ENCODE assay signal across 8 mouse cellular contexts in genomic region chr7:65644643-65645351, GRCm38 (mm10). TPM values are rescaled to one million over a fixed set of nuclear protein-coding genes. Genes with fewer than 3 reads are reported as not detected.
DNase-seq lines count a peak whose midpoint lies in the region; ATAC-seq lines count a peak whose summit lies in the region.

TSS of gene Tarsl2 (plus strand) at chr7:65644898.

- H3K27me3 ChIP-seq in hindbrain, embryonic 12.5 days: peaks cover 15% of the 10 kb centered on the region

- peaks cover 12% of the 10 kb centered on the region for H3K36me3 ChIP-seq in hindbrain, embryonic 12.5 days

- peak within 1 kb of the TSS; percentile 82 for H3K27ac ChIP-seq in hindbrain, embryonic 12.5 days

- WGBS in hindbrain, embryonic 12.5 days: under 1% methylated on average over 64 of the region's 64 CpGs

- H3K4me2 ChIP-seq in hindbrain, embryonic 12.5 days (replicated peaks): peak within 1 kb of the TSS; percentile 75

- ATAC-seq in hindbrain, embryonic 12.5 days (ENCODE audit: low FRiP score): peak; percentile 97

- H3K4me3 ChIP-seq in hindbrain, embryonic 12.5 days: peak within 1 kb of the TSS; percentile 69

- peak; percentile 96 for DNase-seq in NIH3T3 (ENCODE audit: low read depth)
- peak; percentile 99 to 100 for DNase-seq in cerebellum, postnatal 10 days
- peak; percentile 88 to 94 for DNase-seq in frontal cortex, postnatal 10 days (ENCODE audit: low spot score in 2 of 2)
- peak; percentile 95 for DNase-seq in layer of hippocampus, postnatal 14 days (ENCODE audit: low spot score in 2 of 2)
- peak; percentile 97 for DNase-seq in lung, postnatal 14 days
- peak; percentile 93 for DNase-seq in retina, adult 2 months (ENCODE audit: low read depth, low spot score)
- DNase-seq in thymus, postnatal 36 days: peak; percentile 99

- no peaks in the 10 kb centered on the region for H3K9me3 ChIP-seq in hindbrain, embryonic 12.5 days (replicated peaks)

- H3K4me1 ChIP-seq in hindbrain, embryonic 12.5 days: 0 out of 2 replicates have a peak, but pooled peaks cover 2% of the 10 kb centered on the region

- H3K9ac ChIP-seq in hindbrain, embryonic 12.5 days: peak within 1 kb of the TSS; percentile 74

RNA-seq across cellular contexts. Expression of gene Tarsl2, which starts in this region (rescaled TPM):
- polyA plus RNA-seq in hindbrain, embryonic 12.5 days (2016; fragmentation: Nextera tagmentation; extraction: Ambion mirVana): 14.6 and 15.8 TPM in 2 replicates
- 10 to 100 TPM; 37.4 to 39.6 TPM for total RNA-seq in layer of hippocampus, postnatal 14 days (2021)

Comparison
In these comparisons a context has a peak if more than half of its experiments do, and no peak if none do; other contexts are left out.
1. Peak in every context shown above with its lines: DNase-seq, ATAC-seq, H3K4me3 ChIP-seq and H3K27ac ChIP-seq.